Mouse (Mus musculus): ENCODE measurements at regions not wholly inside any gene's neighbourhood (a gene's known extent, or its start where the extent isn't known, plus 50 kb on each side); places are given as distances from the start of the nearest gene placed in this dataset.

GRCm38 (mm10) chr14:104824926-104825325 is 302.5 kb upstream of the Rnf219 start:
- TF ChIP-seq POLR2A (IDR thresholded peaks at IDR 0.05; ENCODE audit: borderline replicate concordance, insufficient read depth, low read length) = no peak
- TF ChIP-seq CTCF (IDR thresholded peaks at IDR 0.05; ENCODE audit: borderline replicate concordance, insufficient read depth, low read depth, low read length) = no peak

Data from cerebellum, adult 2 months (tissue).